Mouse (Mus musculus): ENCODE results near the gene Wdr34.

Wdr34 gene

DNA sequence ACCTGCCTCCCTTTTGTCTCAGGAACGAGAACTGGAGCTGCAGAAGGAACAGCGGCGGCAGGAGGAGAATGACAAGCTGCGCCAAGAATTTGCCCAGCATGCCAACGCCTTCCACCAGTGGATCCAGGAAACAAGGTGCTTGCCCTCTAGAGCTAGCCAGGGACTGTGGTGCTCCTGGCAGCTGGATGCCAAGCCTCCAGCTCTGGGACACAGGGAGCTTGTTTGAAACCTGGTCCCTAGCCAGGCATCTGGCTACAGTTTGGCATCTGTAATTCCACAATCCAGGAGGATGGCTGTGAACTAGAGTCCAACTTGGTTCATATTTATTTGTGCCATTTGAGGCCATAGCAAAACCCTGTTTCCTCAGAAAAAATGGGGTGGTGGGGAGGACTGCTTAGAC is 21.7 kb downstream of the Wdr34 start:
- DNase-seq = no peak

DNA sequence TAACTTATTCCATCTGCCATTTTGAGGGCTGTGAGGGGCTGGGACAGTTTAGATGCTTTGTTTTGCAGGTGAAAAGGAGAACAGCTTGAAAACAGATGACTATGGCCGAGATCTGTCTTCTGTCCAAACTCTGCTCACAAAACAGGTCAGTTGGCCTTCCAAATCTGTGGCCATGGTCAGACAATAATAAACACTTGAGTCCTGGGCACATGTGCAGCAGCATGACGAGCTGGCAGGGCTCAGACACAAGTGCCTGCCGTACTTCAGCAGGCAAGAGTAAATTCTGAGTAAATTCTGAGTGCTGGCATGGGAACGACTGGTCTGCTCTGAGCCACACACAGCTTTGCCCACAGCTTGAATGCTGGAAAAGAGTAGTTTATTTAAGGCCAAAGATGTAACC is 23.2 kb downstream of the Wdr34 start:
- DNase-seq = no peak

DNA sequence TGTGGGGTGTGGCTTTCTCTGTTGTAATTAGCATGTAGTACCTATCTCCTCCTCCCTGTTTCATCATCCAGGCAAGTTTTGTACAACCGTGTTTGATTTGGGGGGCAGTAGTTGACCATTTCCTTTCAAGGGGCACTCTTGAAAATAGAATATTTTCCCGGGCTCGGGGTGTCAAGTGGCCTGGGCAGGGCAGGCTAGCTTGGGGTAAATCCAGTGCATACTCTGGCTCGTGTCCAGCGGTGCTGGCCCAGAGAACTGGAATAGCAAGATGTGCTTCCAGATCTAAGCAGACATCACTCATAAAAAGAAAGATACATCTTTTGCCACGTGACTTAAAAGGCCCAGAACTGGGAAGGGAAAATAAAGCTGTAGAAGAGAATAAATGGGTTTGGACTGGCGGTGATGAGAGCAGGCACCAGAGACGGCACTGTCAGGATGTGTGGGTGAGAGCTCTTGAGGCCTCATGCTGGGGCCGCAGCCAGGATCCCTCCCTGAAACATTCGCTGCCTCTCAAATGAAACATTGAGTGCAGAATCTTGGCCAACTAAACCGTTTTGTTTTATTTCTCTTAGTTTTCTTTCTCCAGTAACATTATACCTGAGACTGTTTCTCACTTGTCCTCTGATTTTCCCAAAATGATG is 34.2 kb downstream of the Wdr34 start:
- DNase-seq = no peak

DNA sequence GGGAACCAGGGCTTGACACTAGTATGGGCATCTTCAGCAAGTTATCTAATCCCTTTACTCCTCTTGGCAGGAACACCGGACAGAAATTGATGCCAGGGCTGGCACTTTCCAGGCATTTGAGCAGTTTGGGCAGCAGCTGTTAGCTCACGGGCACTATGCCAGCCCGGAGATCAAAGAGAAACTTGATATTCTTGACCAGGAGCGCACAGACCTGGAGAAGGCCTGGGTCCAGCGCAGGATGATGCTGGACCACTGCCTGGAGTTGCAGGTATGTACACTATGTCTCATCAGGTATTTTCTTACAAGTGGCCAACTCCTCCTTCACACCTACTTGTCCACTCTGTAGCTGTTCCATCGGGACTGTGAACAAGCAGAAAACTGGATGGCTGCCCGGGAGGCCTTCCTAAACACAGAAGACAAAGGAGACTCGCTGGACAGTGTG is 37.8 kb downstream of the Wdr34 start:
- DNase-seq = peak; percentile 57

DNA sequence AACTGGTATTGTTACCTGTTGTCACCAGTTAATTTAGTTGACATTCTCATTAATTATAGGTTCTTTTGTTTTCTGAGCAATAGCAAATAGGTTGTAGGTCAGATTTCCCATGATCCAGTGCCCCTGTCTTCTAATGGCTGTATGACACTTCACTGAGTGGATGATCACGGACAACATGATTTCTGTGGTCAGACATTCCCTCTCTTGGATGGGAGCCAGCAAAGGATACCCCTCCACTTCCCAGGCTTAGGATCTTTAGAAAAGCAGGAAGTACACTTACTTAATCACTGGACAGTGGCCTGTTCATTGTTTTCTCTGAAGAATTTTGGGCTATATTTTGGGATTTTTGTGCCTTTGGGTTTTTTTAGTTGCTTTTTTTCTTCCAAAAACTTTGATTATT is 39.6 kb downstream of the Wdr34 start:
- DNase-seq = no peak

DNA sequence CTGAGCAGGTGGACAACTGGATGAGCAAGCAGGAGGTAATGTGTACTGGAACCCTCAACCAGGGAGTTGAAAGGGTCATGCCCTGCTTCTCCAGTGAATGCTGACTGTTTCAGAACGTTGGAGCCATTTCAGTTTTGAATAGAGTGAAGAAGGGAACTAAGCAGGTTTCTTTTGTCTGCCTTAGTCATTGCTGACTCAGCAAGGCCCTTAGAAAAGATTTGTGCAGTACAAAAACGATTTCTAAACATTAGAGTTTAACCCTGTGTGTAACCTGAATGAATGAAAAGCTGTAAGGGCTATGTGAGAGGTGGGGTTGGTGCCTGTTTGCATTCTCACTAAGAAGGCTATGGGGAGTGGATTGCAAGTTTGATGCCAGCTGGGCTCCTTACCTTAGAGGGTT is 56.7 kb downstream of the Wdr34 start:
- DNase-seq = no peak

Data from right cerebral cortex, postnatal 14 days (tissue).